Mouse (Mus musculus) gastrocnemius, postnatal 36 days (tissue): ENCODE measurements around the gene Prdm12. TPM values are rescaled to one million over a fixed set of nuclear protein-coding genes. Genes with fewer than 3 reads are reported as not detected.
"Not testable (repeated sequence)": the region's sequence is repeated elsewhere in the genome, so short reads cannot be mapped to it uniquely, and the experiment has no call there.

Experiments used
- DNase-seq, 2 experiments: peaks; one replicate each; pipeline ENCODE4 v3.0.0; 2022
- intact Hi-C: fragments of 180-260 bp; cut with DNase I; formaldehyde crosslinking; loops from one replicate; pipeline ENCODE4 v1.15.1; 2025
- total RNA-seq, 2 experiments: library from RNA; stranded (reverse); gene quantifications; 2 replicates each; pipeline ENCODE4 v1.2.3; 2021

Gene Prdm12
- total RNA-seq, 2 experiments from 2014 or later, result not detected

GRCm38 (mm10) chr2:31640609-31641507, 1.0 kb downstream of the Prdm12 start:
- DNase-seq, result no peak

GRCm38 (mm10) chr2:31641508-31641830, 1.6 kb downstream of the Prdm12 start:
- intact Hi-C loops, result no loop called here

More at GRCm38 (mm10) chr2:31640609-31641507, 1.0 kb downstream of the Prdm12 start:
- intact Hi-C loops, result no loop called here

GRCm38 (mm10) chr2:31641929-31642328, 2.1 kb downstream of the Prdm12 start:
- intact Hi-C loops, result no loop called here
- no peak for DNase-seq

More at GRCm38 (mm10) chr2:31641508-31641830, 1.6 kb downstream of the Prdm12 start:
- no peak for DNase-seq

GRCm38 (mm10) chr2:31653971-31654853, 14.4 kb downstream of the Prdm12 start:
- no peak for DNase-seq
- intact Hi-C loops, result no loop called here

GRCm38 (mm10) chr2:31654854-31655559, 15.2 kb downstream of the Prdm12 start:
- no peak for DNase-seq
- intact Hi-C loops, result no loop called here

- DNase-seq, result no peak
- intact Hi-C loops, result loop anchor here (1.0 kb wide), 1 partner anchor 173 kb away; no protein-coding TSS in a partner anchor
Measured at GRCm38 (mm10) chr2:31656374-31656773, 16.5 kb downstream of the Prdm12 start.

- intact Hi-C loops, result no loop called here
- no peak for DNase-seq
Measured at GRCm38 (mm10) chr2:31662939-31663803, 23.3 kb downstream of the Prdm12 start.

- intact Hi-C loops, result no loop called here
- DNase-seq, result no peak
Measured at GRCm38 (mm10) chr2:31663804-31664180, 24.0 kb downstream of the Prdm12 start.

GRCm38 (mm10) chr2:31667332-31667731, 27.5 kb downstream of the Prdm12 start:
- intact Hi-C loops, result no loop called here

GRCm38 (mm10) chr2:31670551-31671035, 30.8 kb downstream of the Prdm12 start, which contains the start of gene Exosc2:
TSS of gene Exosc2 (plus strand) at chr2:31670715.
- peak; percentile 84 to 86 for DNase-seq
- intact Hi-C loops, result no loop called here

More at GRCm38 (mm10) chr2:31667332-31667731, 27.5 kb downstream of the Prdm12 start:
- DNase-seq, result no peak

- DNase-seq, result no peak
- intact Hi-C loops, result no loop called here
Measured at GRCm38 (mm10) chr2:31678641-31679040, 38.8 kb downstream of the Prdm12 start.

GRCm38 (mm10) chr2:31681051-31681707, 41.3 kb downstream of the Prdm12 start:
- intact Hi-C loops, result loop anchor here (5.0 kb wide), 1 partner anchor 231 kb away; no protein-coding TSS in a partner anchor
- DNase-seq, result not testable (repeated sequence)

- intact Hi-C loops, result loop anchor here (5.0 kb wide), 1 partner anchor 231 kb away; no protein-coding TSS in a partner anchor
- DNase-seq, result no peak
Measured at GRCm38 (mm10) chr2:31681731-31682235, 41.9 kb downstream of the Prdm12 start.

- DNase-seq, result peak; percentile 34 to 41
- intact Hi-C loops, result loop anchor here (2.0 to 5.0 kb wide), 2 partner anchors 101 to 229 kb away; no protein-coding TSS in a partner anchor
Measured at GRCm38 (mm10) chr2:31683666-31684065, 43.8 kb downstream of the Prdm12 start.

- peak; percentile 84 to 92 for DNase-seq
- intact Hi-C loops, result no loop called here
Measured at GRCm38 (mm10) chr2:31688074-31688925, 48.5 kb downstream of the Prdm12 start, which contains the start of gene Abl1. TSS of gene Abl1 (plus strand) at chr2:31688376.

- no peak for DNase-seq
- intact Hi-C loops, result no loop called here
Measured at GRCm38 (mm10) chr2:31689045-31689444, 49.2 kb downstream of the Prdm12 start.

- intact Hi-C loops, result no loop called here
Measured at GRCm38 (mm10) chr2:31690063-31690462, 50.2 kb downstream of the Prdm12 start.

More at GRCm38 (mm10) chr2:31690063-31690462, 50.2 kb downstream of the Prdm12 start:
- DNase-seq, result no peak
